In the genomic region with DNA sequence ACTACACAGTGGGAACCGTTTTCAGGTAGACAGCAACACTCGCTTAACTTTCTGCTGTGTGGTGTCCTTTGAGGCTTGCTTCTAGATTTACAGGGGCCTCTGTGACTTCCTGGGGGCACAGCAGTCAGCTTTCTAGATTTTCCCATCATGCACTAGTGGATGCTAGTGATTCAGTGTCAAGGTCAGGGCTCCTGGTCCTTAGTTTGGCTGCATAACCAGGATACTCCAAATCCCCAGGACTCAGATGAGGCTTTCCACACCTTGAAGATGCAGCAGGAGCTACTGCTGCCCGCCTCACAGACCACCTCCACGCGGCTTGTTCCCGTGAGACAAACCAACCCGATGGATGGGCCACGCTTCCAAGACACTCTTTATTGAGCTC, we compare ENCODE assay signal across 9 mouse cellular contexts. TPM values are rescaled to one million over a fixed set of nuclear protein-coding genes. Genes with fewer than 3 reads are reported as not detected.
DNase-seq lines count a peak whose midpoint lies in the region; ATAC-seq and TF ChIP-seq lines count a peak whose summit lies in the region.
"Had no signal": no experiment of that assay in that cellular context is flagged by ENCODE, and none has a peak within 500 bp of the region (broad histone marks: within the 10 kb centered on the region; RNA-seq: fewer than 3 reads in every experiment).

No protein-coding gene starts in this region.

- TF ChIP-seq CTCF in MEL (IDR thresholded peaks at IDR 0.05 in 2 of 3, conservative IDR thresholded peaks at IDR 0.05 in 1 of 3; ENCODE audit: control insufficient read depth in 1 of 3, insufficient read depth in 1 of 3, low read depth in 2 of 3, low read length in 3 of 3, poor library complexity in 1 of 3, severe bottlenecking in 1 of 3) = no peak

- no peaks in the 10 kb centered on the region for H3K79me2 ChIP-seq in MEL (ENCODE audit: control insufficient read depth, insufficient read depth, low read length, poor library complexity)

- H3K27ac ChIP-seq in hindbrain, embryonic 10.5 days = no peak overlapping the region; the same call in 1 of the 2 replicates
- H3K27ac ChIP-seq in hindbrain, embryonic 14.5 days = no peak overlapping the region
- no peak overlapping the region for H3K27ac ChIP-seq in MEL (ENCODE audit: control insufficient read depth, low read depth, low read length)
- no peak overlapping the region for H3K27ac ChIP-seq in forebrain, embryonic 15.5 days (replicated peaks)
- no peak overlapping the region for H3K27ac ChIP-seq in midbrain, embryonic 11.5 days (ENCODE audit: low read depth, low read length)

- no peak overlapping the region for H3K4me2 ChIP-seq in hindbrain, embryonic 14.5 days (replicated peaks)
- peak overlapping the region; percentile 33 for H3K4me2 ChIP-seq in forebrain, embryonic 15.5 days (replicated peaks)
- peak overlapping the region; percentile 23; the same call in 1 of the 2 replicates for H3K4me2 ChIP-seq in midbrain, embryonic 11.5 days

- no peaks in the 10 kb centered on the region for H3K36me3 ChIP-seq in hindbrain, embryonic 10.5 days
- H3K36me3 ChIP-seq in hindbrain, embryonic 14.5 days (replicated peaks; ENCODE audit: control insufficient read depth, insufficient read depth) = no peaks in the 10 kb centered on the region
- H3K36me3 ChIP-seq in MEL (ENCODE audit: control insufficient read depth in 1 of 2, insufficient read depth in 2 of 2, low read length in 2 of 2) = peaks cover 0 to 12% of the 10 kb centered on the region in 2 experiments; a peak in 2 of 4 replicates
- no peaks in the 10 kb centered on the region for H3K36me3 ChIP-seq in forebrain, embryonic 15.5 days
- no peaks in the 10 kb centered on the region for H3K36me3 ChIP-seq in midbrain, embryonic 11.5 days (ENCODE audit: control insufficient read depth, insufficient read depth, low read length)

- no peak for TF ChIP-seq RAD21 in MEL (IDR thresholded peaks at IDR 0.05; ENCODE audit: low read depth, low read length)

- H3K4me1 ChIP-seq in hindbrain, embryonic 10.5 days (replicated peaks) = 0 out of 2 replicates have a peak, but pooled peaks cover 6% of the 10 kb centered on the region
- H3K4me1 ChIP-seq in hindbrain, embryonic 14.5 days (replicated peaks; ENCODE audit: control insufficient read depth, insufficient read depth, low read length) = no peaks in the 10 kb centered on the region
- H3K4me1 ChIP-seq in MEL (ENCODE audit: control insufficient read depth in 1 of 2, insufficient read depth in 2 of 2, low read length in 2 of 2) = peaks cover 4 to 15% of the 10 kb centered on the region in 2 experiments; a peak in 3 of 4 replicates
- no peaks in the 10 kb centered on the region for H3K4me1 ChIP-seq in forebrain, embryonic 15.5 days
- no peaks in the 10 kb centered on the region for H3K4me1 ChIP-seq in midbrain, embryonic 11.5 days (ENCODE audit: control insufficient read depth, insufficient read depth, low read length)

- TF ChIP-seq EP300 in MEL (IDR thresholded peaks at IDR 0.05; ENCODE audit: low read depth in 1 of 2, low read length in 2 of 2) = no peak

- no peaks in the 10 kb centered on the region for H3K9me3 ChIP-seq in hindbrain, embryonic 10.5 days
- no peaks in the 10 kb centered on the region for H3K9me3 ChIP-seq in hindbrain, embryonic 14.5 days (ENCODE audit: control insufficient read depth, low read length)
- H3K9me3 ChIP-seq in MEL (replicated peaks; ENCODE audit: insufficient read depth, low read length) = no peaks in the 10 kb centered on the region
- H3K9me3 ChIP-seq in forebrain, embryonic 15.5 days = no peaks in the 10 kb centered on the region
- H3K9me3 ChIP-seq in midbrain, embryonic 11.5 days (ENCODE audit: control insufficient read depth, low read length) = no peaks in the 10 kb centered on the region

- H3K4me3 ChIP-seq in hindbrain, embryonic 10.5 days = peak overlapping the region; percentile 39
- no peak overlapping the region for H3K4me3 ChIP-seq in hindbrain, embryonic 14.5 days (replicated peaks; ENCODE audit: low read length)
- peak overlapping the region in 1 of 2 experiments; percentile 33; a peak in 2 of 4 replicates for H3K4me3 ChIP-seq in MEL (ENCODE audit: control insufficient read depth in 1 of 2, insufficient read depth in 1 of 2, low read depth in 2 of 2, low read length in 2 of 2)
- H3K4me3 ChIP-seq in forebrain, embryonic 15.5 days = no peak overlapping the region
- H3K4me3 ChIP-seq in midbrain, embryonic 11.5 days (ENCODE audit: low read depth, low read length) = no peak overlapping the region

- no peak overlapping the region for H3K9ac ChIP-seq in hindbrain, embryonic 14.5 days
- no peak overlapping the region for H3K9ac ChIP-seq in MEL (ENCODE audit: control insufficient read depth, low read depth, low read length, poor library complexity, severe bottlenecking)
- no peak overlapping the region for H3K9ac ChIP-seq in forebrain, embryonic 15.5 days (replicated peaks)
- no peak overlapping the region for H3K9ac ChIP-seq in midbrain, embryonic 11.5 days (ENCODE audit: low read length)

- peaks cover 12% of the 10 kb centered on the region; the same call in 1 of the 2 replicates for H3K27me3 ChIP-seq in hindbrain, embryonic 10.5 days (ENCODE audit: insufficient read depth, poor library complexity, severe bottlenecking)
- H3K27me3 ChIP-seq in hindbrain, embryonic 14.5 days (ENCODE audit: control insufficient read depth, insufficient read depth, low read length) = no peaks in the 10 kb centered on the region
- no peaks in the 10 kb centered on the region for H3K27me3 ChIP-seq in MEL (ENCODE audit: control insufficient read depth in 1 of 2, insufficient read depth in 2 of 2, low read length in 2 of 2)
- no peaks in the 10 kb centered on the region for H3K27me3 ChIP-seq in forebrain, embryonic 15.5 days
- no peaks in the 10 kb centered on the region; the same call in 1 of the 2 replicates for H3K27me3 ChIP-seq in midbrain, embryonic 11.5 days (ENCODE audit: control insufficient read depth, insufficient read depth, low read length)
- H3K27me3 ChIP-seq: CH12.LX had no signal

- TF ChIP-seq POLR2A in MEL (IDR thresholded peaks at IDR 0.05; ENCODE audit: control insufficient read depth in 1 of 2, insufficient read depth in 1 of 2, low read depth in 1 of 2, low read length in 2 of 2, poor library complexity in 1 of 2) = no peak

- DNase-seq in hindbrain, embryonic 10.5 days (ENCODE audit: low spot score) = no peak
- no peak for DNase-seq in hindbrain, embryonic 14.5 days (ENCODE audit: low spot score)
- DNase-seq in MEL (ENCODE audit: low read depth, low spot score) = no peak
- no peak for DNase-seq in midbrain, embryonic 11.5 days (ENCODE audit: low spot score, missing footprints)
- DNase-seq in urinary bladder, postnatal 25 days (ENCODE audit: low spot score) = no peak
- DNase-seq in cerebellum, adult 18-20 months = no peak
- no peak for DNase-seq in layer of hippocampus, adult 9-11 months

- WGBS in hindbrain, embryonic 10.5 days = 66% methylated on average over 8 of the region's 8 CpGs
- 57% methylated on average over 8 of the region's 8 CpGs for WGBS in hindbrain, embryonic 14.5 days
- WGBS in forebrain, embryonic 15.5 days = 63% methylated on average over 8 of the region's 8 CpGs
- WGBS in midbrain, embryonic 11.5 days = 66% methylated on average over 8 of the region's 8 CpGs

- no peak for ATAC-seq in hindbrain, embryonic 14.5 days (ENCODE audit: low FRiP score)
- no peak for ATAC-seq in forebrain, embryonic 15.5 days (replicated peaks)
- ATAC-seq in midbrain, embryonic 11.5 days (ENCODE audit: low FRiP score) = peak; percentile 40; the same call in 1 of the 2 replicates

TF ChIP-seq in MEL, 35 proteins besides CTCF, POLR2A, EP300 and RAD21:
- TF ChIP-seq ZC3H11A (IDR thresholded peaks at IDR 0.05; ENCODE audit: low read depth, low read length) = no peak
- TF ChIP-seq TCF12 (IDR thresholded peaks at IDR 0.05; ENCODE audit: low read depth, low read length) = no peak
- TF ChIP-seq MAZ (IDR thresholded peaks at IDR 0.05; ENCODE audit: low read depth, low read length) = 0 out of 2 replicates have a peak, but pooled peaks have one; percentile 4
- TF ChIP-seq USF2 (IDR thresholded peaks at IDR 0.05; ENCODE audit: borderline replicate concordance in 1 of 2, insufficient read depth in 1 of 2, low read depth in 1 of 2, low read length in 2 of 2) = no peak
- TF ChIP-seq GABPA (IDR thresholded peaks at IDR 0.05; ENCODE audit: low read depth, low read length) = no peak
- TF ChIP-seq CHD2 (IDR thresholded peaks at IDR 0.05; ENCODE audit: low read length) = no peak
- no peak for TF ChIP-seq CHD1 (IDR thresholded peaks at IDR 0.05; ENCODE audit: low read depth, low read length)
- TF ChIP-seq MYB (IDR thresholded peaks at IDR 0.05; ENCODE audit: low read depth, low read length) = 0 out of 2 replicates have a peak, but pooled peaks have one; percentile 3
TF ChIP-seq in MEL: peak in this region for 2.

RNA-seq across cellular contexts. Expression of a gene that starts 35.0 kb away (rescaled TPM):
- 109 and 132 TPM in 2 replicates for polyA plus RNA-seq in hindbrain, embryonic 10.5 days (2016; fragmentation: Nextera tagmentation; extraction: Ambion mirVana)
- polyA plus RNA-seq in hindbrain, embryonic 14.5 days (2014; fragmentation: Nextera tagmentation; extraction: Ambion mirVana) = 19.9 and 21.2 TPM in 2 replicates
- 40.9 and 48.2 TPM in 2 replicates for total RNA-seq in MEL (2012; rRNA removed)
- polyA plus RNA-seq in MEL (2012; ENCODE audit: insufficient read depth in 1 of 2, insufficient read length in 2 of 2, low read depth in 1 of 2, low replicate concordance in 2 of 2, missing spikeins in 1 of 2) = 10 to 100 TPM in 1 of 2 experiments, not detected in 1; 53.9 TPM
- polyA plus RNA-seq in forebrain, embryonic 15.5 days (2015; fragmentation: Nextera tagmentation; extraction: Ambion mirVana) = 42.0 and 44.4 TPM in 2 replicates
- 99.8 and 102 TPM in 2 replicates for polyA plus RNA-seq in midbrain, embryonic 11.5 days (2014; fragmentation: Nextera tagmentation; extraction: Ambion mirVana)
